Mouse (Mus musculus) frontal cortex, postnatal 10 days (tissue): ENCODE data around the gene Cldn24.
A peak's percentile ranks its signal among the peaks of the same experiment; 100 is the strongest.

Source experiments
- DNase-seq, 2 experiments: peaks; one replicate each; pipeline ENCODE4 v3.0.0; 2022; ENCODE audit warnings: low spot score in 2 of 2, mixed read lengths in 1 of 2

Cldn24 gene

GRCm38 (mm10) chr8:47826911-47827310, 5.0 kb downstream of the Cldn24 start:
- no peak for DNase-seq

- DNase-seq = no peak
These were observed 10.7 kb downstream of the Cldn24 start for GRCm38 (mm10) chr8:47832616-47833015.

- DNase-seq = no peak
These were observed 12.0 kb downstream of the Cldn24 start for GRCm38 (mm10) chr8:47833944-47834343.

- no peak for DNase-seq
These were observed 21.1 kb downstream of the Cldn24 start for GRCm38 (mm10) chr8:47843063-47843462.

- DNase-seq = no peak
These were observed 21.7 kb downstream of the Cldn24 start for GRCm38 (mm10) chr8:47843651-47844050.

- DNase-seq = no peak
These were observed 24.0 kb downstream of the Cldn24 start for GRCm38 (mm10) chr8:47845956-47846355.

GRCm38 (mm10) chr8:47847161-47847560, 25.2 kb downstream of the Cldn24 start:
- no peak for DNase-seq

GRCm38 (mm10) chr8:47847931-47848330, 26.0 kb downstream of the Cldn24 start:
- DNase-seq = no peak

- no peak for DNase-seq
These were observed 27.9 kb downstream of the Cldn24 start for GRCm38 (mm10) chr8:47849842-47850241.

GRCm38 (mm10) chr8:47851824-47852502, 30.0 kb downstream of the Cldn24 start:
- DNase-seq = no peak

- no peak for DNase-seq
These were observed 30.8 kb downstream of the Cldn24 start for GRCm38 (mm10) chr8:47852737-47853136.

- no peak for DNase-seq
These were observed 31.4 kb downstream of the Cldn24 start for GRCm38 (mm10) chr8:47853356-47853755.

GRCm38 (mm10) chr8:47859259-47859658, 37.3 kb downstream of the Cldn24 start:
- DNase-seq = no peak

- DNase-seq = no peak
These were observed 44.6 kb downstream of the Cldn24 start for GRCm38 (mm10) chr8:47866568-47866967.

GRCm38 (mm10) chr8:47867067-47867466, 45.1 kb downstream of the Cldn24 start:
- DNase-seq = peak; percentile 52 to 83
